Mouse (Mus musculus) hematopoietic multipotent progenitor cell, adult 10-12 weeks (in vitro differentiated cells): ENCODE results near the gene Tbx3. TPM values are rescaled to one million over a fixed set of nuclear protein-coding genes. Genes with fewer than 3 reads are reported as not detected.

Source experiments
- polyA plus RNA-seq: library from polyadenylated mRNA; stranded (reverse); fragments of >175 nt; gene quantifications from 2 replicates; pipeline ENCODE4 v1.2.3, GENCODE M21; 2012; ENCODE audit warnings: low replicate concordance

The Tbx3 gene
- polyA plus RNA-seq: 0.18 and 0.52 TPM in 2 replicates

GRCm38 (mm10) chr5:119670566-119671108 lies at the start of gene Tbx3:
Tbx3 (plus strand) TSS chr5:119670669.

Other genes starting within 250 kb of the Tbx3 start
- gene Tbx5, start 162.0 kb downstream of the Tbx3 start, polyA plus RNA-seq: not detected in 2 replicates